Mouse (Mus musculus) left cerebral cortex, postnatal 14 days (tissue): ENCODE measurements around the gene P2ry6. TPM values are rescaled to one million over a fixed set of nuclear protein-coding genes. Genes with fewer than 3 reads are reported as not detected.

ENCODE experiments used
- DNase-seq, 2 experiments: peaks; one replicate each; pipeline ENCODE4 v3.0.0; 2021 to 2022; ENCODE audit warnings: low spot score in 2 of 2, mixed read lengths in 1 of 2
- intact Hi-C: fragments of 180-260 bp; cut with DNase I; formaldehyde crosslinking; loops from one replicate; pipeline ENCODE4 v1.15.1; 2025
- long read RNA-seq, 2 experiments: library from polyadenylated mRNA; stranded (forward); transcript quantifications; one replicate each; pipeline ENCODE4 v2.0.0; 2021
- total RNA-seq, 2 experiments: library from RNA; stranded (reverse); gene quantifications; 2 replicates each; pipeline ENCODE4 v1.2.3; 2021

P2ry6 gene
- 1 to 10 TPM; 4.2 to 4.3 TPM for total RNA-seq
- long read RNA-seq, experiment 1, transcript P2ry6-201 (3 exons, 1,946 nt): major isoform, 5 of 5 reads
- long read RNA-seq, experiment 1, partial matches to known transcripts: 0 of 5 reads
- long read RNA-seq, experiment 1, other reads (novel, unspliced or antisense): 0 of 5 reads
- long read RNA-seq, experiment 2, partial matches to known transcripts: 0 of 4 reads
- long read RNA-seq, experiment 2, other reads (novel, unspliced or antisense): 0 of 4 reads

- intact Hi-C loops: no loop called here
- no peak for DNase-seq
Observed at GRCm38 (mm10) chr7:100974135-100974903, at the start of gene P2ry6. Gene P2ry6, minus strand, starts transcription at chr7:100974649.

- peak; percentile 24 to 53 for DNase-seq
Observed at GRCm38 (mm10) chr7:101017492-101017891, 43.0 kb upstream of the P2ry6 start.

DNA sequence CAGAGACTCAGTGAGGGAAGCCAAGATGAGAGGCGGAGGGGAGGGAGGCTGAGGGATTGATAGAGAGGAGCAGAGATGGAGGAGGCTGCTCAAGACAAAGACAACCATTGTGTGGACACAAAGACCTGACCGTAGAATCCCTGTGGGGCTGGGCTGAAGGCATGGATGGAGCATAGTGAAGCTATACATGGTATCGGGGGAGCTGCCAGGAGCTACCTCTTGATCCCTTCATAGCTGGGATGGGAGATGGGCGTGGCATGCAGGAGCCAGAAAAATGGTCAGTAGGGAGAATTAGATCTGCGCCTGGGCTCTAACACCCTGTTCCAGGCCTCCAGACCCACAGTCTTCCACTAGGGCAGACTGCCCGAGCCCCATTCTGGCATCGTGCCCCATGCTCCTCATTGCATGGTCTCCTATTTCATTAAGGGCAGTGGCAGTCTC, 42.6 kb upstream of the P2ry6 start:
- DNase-seq: peak; percentile 15 to 37
- intact Hi-C loops: no loop called here

More at GRCm38 (mm10) chr7:101017492-101017891, 43.0 kb upstream of the P2ry6 start:
- intact Hi-C loops: no loop called here

DNA sequence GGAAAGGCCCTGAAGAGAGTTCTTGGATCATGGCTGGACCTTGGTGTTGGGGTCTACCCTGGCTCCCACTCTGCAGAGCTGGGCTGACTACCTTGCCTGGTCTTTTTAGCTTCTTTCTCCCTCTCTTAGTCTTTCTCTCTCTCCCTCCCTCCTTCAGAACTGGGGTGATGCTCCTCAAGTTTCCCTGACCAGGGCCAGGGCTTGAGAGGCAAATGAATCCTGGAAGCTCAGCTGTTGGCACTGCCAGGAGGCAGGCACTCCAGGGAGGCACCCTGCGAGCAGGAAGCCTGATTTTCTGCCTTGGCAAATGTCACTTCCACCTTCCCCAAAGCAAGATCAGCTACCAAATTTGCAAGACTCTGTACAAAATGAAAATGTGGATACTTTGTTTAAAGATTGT, 40.5 kb upstream of the P2ry6 start:
- intact Hi-C loops: no loop called here
- DNase-seq: no peak

DNA sequence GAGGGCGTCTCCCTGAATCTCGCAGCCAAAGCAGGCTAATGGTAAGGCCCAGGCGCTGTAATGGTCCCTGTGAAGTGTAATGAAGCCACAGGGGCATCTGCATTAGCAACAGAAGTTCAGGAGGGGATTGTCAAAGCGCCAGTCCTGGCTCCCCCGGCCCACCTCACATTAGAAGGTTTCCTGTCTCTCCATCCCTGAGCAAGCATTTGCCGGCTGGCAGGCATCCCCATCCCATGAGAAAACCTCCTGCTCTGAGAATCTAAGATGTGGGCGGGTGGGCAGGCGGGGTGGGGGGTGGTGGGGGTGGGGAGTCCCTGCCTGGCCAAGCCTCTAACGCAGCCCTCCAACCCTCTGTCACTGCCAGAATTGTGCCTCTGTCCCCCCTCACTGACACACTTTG, 39.6 kb upstream of the P2ry6 start:
- intact Hi-C loops: no loop called here
- no peak for DNase-seq

- no peak for DNase-seq
- intact Hi-C loops: no loop called here
Observed at GRCm38 (mm10) chr7:101012541-101012940, 38.1 kb upstream of the P2ry6 start, which contains the start of gene P2ry2. Gene P2ry2, minus strand, starts transcription at chr7:101012866.

DNA sequence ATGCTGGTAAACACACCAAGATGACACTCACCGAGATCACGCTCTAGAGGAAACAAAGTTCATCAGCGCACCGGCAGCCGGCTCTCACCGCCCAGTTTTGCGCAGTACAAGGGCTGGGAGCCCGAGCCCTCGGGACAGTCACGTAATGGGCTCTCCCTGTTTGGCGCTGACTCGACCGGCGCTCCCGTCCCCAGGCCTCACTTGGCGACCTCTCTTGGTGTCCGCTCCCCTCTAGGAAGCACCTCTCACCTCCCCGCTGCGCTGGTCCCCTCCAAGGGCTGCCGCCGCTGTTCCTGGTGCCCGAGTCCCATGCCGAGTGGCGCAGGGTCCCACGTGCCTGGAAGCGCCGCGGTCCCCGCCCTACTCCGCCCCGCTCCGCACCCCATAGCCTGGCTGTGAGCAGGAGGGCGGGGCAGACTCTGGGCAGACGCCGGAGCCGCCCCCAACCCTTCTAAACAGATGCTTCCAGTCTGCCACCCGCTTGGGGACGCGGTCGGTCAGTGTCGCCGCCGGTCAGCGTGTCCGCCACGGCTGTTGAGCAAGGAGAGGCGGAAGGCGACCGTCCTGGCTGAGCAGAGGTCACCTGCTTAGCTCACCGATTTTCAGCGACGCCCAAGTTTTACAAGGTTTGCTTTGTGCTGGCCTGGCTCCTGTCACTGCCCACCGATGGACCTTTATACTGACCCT, 37.4 kb upstream of the P2ry6 start:
- intact Hi-C loops: no loop called here
- peak in 1 of 2 experiments; percentile 20 for DNase-seq

- no peak for DNase-seq
- intact Hi-C loops: no loop called here
Observed at GRCm38 (mm10) chr7:101010741-101011140, 36.3 kb upstream of the P2ry6 start.

- intact Hi-C loops: no loop called here
- no peak for DNase-seq
Observed at GRCm38 (mm10) chr7:101006201-101006600, 31.8 kb upstream of the P2ry6 start.

DNA sequence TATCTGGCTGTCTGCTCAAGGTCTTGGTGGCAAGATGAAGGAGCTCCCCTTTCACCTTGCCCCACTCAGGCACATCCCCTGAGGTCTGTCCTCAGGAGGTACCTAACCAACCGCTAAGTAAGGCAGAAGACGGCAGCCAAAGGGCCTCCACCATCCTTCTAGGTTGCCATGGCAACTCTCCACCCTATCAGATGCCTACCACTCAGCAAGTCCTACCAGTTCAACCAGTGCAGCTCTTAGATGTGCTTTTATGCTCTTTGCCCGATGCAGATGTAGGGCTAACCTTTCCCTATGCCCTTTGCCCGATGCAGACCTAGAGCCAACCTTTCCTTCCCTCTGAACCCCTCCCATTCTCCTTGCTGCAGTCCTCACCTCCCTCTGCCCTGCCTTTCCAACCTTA, 30.7 kb upstream of the P2ry6 start:
- peak; percentile 29 to 30 for DNase-seq
- intact Hi-C loops: no loop called here

DNA sequence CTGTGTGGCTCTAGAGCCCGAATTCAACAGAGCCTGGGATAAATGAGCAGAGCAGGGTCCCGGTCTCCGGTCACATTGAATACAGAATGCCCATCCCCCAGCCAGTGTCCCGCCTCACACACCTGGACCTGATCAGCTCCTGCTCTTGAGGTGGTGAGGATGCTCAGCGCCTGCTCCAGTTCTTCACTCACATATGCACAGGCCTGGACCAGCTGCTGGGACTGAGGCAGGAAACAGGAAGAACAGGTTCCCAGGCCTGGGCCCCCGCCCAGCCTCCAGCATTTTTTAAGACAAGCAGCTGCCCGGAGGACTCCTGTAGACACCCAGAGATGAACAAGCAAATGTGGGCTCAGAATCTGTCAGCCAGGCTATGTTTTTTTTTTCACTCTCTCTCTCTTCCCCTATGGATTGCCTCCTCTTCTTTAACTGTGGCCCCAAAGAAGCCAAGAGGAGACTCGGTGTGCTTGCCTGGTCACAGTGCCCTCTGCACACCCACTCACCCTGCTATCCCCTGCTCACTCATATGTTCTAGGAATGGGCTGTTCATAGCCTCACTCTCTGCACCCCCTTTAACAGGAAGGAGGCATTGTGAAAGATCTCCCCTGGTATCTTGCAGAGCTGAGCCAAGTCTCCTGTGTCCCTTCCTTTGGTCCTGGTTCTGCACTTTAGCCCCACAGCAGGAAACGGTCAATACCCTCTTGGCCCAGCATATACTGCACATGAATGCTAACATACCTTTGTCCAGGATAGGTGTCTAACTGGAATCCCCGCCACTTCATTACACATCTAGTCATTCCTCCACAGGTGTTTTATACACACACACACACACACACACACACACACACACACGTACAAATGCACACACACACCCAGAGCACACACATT, 29.2 kb upstream of the P2ry6 start:
- intact Hi-C loops: no loop called here
- no peak for DNase-seq

DNA sequence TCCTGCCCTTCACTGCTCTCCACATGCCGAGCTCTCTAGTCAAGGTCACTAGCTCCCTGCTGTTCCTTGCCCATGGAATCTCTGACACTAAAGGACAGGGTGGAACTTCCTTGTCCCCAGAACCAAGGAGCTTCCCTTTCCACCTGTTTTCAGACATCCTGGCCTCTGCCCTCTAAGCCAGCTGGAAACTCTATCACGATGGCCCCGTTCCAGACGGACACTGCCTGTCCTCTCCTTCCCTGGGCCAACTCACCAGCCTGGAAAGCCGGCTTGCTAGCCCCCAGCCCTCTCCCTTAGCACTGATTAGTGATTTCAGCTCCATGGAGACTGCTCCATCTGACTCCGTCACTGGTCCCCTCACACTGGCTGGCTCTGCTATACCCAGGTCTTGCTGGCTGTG, 27.8 kb upstream of the P2ry6 start:
- intact Hi-C loops: no loop called here
- DNase-seq: no peak

- intact Hi-C loops: no loop called here
- no peak for DNase-seq
Observed at GRCm38 (mm10) chr7:100999623-101000022, 25.2 kb upstream of the P2ry6 start.

- DNase-seq: no peak
Observed at GRCm38 (mm10) chr7:100998578-100998960, 24.1 kb upstream of the P2ry6 start.

GRCm38 (mm10) chr7:100997951-100998577, 23.6 kb upstream of the P2ry6 start:
- DNase-seq: no peak
- intact Hi-C loops: no loop called here

More at GRCm38 (mm10) chr7:100998578-100998960, 24.1 kb upstream of the P2ry6 start:
- intact Hi-C loops: no loop called here

GRCm38 (mm10) chr7:100997215-100997614, 22.8 kb upstream of the P2ry6 start:
- intact Hi-C loops: no loop called here
- no peak for DNase-seq

DNA sequence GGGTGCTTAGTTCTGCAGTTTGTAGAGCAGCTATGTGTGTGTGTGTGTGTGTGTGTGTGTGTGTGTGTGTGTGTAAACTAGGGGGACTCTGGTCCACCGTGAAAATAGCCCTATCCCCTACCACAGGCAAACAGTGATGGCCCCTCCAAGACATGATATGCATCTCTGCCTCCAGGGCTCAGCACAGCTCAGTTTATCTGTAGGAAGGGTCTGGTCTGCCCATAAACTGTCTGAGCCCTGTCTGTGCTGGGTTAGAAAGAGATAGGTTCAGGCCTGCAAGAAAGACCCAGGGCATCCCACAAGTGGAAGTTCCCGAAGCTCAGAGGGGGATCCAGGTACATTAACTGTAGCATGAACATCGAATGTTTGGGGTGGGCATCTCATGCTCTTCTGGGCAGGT, 21.5 kb upstream of the P2ry6 start:
- intact Hi-C loops: no loop called here
- no peak for DNase-seq

GRCm38 (mm10) chr7:100995260-100995864, 20.9 kb upstream of the P2ry6 start:
- intact Hi-C loops: no loop called here
- DNase-seq: no peak

DNA sequence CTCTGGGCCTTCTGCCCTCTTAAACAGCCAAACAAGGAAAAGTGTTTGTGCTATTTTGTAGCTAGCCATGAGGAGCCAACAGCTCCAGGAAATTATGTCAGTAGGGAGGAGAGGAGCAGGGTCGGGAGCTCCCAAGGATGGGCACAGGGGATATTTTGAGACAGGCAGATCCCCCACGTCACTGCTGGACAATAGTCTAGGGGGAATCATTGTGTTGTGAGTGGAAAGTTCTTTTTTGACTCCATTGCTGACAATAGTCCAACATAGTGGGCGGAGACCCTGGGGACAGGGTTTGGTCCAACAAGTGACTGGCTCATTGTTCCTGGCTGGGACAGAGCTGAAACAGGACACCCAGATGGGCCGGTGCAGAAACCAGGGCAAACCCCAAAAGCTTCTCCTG, 18.7 kb upstream of the P2ry6 start:
- intact Hi-C loops: no loop called here
- no peak for DNase-seq
